Mouse (Mus musculus): ENCODE results near the gene Mocs3. TPM values are rescaled to one million over a fixed set of nuclear protein-coding genes. Genes with fewer than 3 reads are reported as not detected.

The Mocs3 gene
- polyA plus RNA-seq, 1 experiment from 2014 or later, result 8.0 TPM

DNA sequence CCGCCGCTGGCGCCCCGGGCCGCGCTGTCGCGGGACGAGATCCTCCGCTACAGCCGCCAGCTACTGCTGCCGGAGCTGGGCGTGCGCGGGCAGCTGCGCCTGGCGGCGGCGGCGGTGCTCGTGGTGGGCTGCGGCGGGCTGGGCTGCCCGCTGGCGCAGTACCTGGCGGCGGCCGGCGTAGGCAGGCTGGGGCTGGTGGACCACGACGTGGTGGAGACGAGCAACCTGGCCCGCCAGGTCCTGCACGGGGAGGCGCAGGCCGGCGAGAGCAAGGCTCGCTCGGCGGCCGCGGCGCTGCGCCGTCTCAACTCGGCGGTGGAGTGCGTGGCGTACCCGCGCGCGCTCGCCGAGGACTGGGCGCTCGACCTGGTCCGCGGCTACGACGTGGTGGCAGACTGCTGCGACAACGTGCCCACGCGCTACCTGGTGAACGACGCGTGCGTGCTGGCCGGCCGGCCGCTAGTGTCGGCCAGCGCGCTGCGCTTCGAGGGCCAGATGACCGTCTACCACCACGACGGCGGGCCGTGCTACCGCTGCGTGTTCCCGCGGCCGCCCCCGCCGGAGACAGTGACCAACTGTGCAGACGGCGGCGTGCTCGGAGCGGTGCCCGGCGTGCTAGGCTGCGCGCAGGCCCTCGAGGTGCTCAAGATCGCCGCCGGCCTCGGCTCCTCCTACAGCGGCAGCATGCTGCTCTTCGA, 500 bp downstream of the Mocs3 start:
- ATAC-seq (ENCODE audit: low FRiP score) (peak; percentile 65), DNase-seq (ENCODE audit: low spot score, missing footprints) (peak; percentile 86)
- Histone ChIP-seq H3K4me2 (peak overlapping the region; percentile 99), H3K4me3 (ENCODE audit: low read depth, low read length) (peak overlapping the region; percentile 99), H3K9ac (ENCODE audit: low read length) (peak overlapping the region; percentile 87), H3K9me3 (ENCODE audit: control insufficient read depth, low read length) (no peaks in the 10 kb centered on the region), H3K36me3 (ENCODE audit: control insufficient read depth, insufficient read depth, low read length) (peaks cover under 1% of the 10 kb centered on the region; the same call in 1 of the 2 replicates), H3K4me1 (ENCODE audit: control insufficient read depth, insufficient read depth, low read length) (peaks cover 19% of the 10 kb centered on the region), H3K27me3 (ENCODE audit: control insufficient read depth, insufficient read depth, low read length) (no peaks in the 10 kb centered on the region), H3K27ac (ENCODE audit: low read depth, low read length) (peak overlapping the region; percentile 76; the same call in 1 of the 2 replicates)
- 3% methylated on average over 95 of the region's 105 CpGs for WGBS

GRCm38 (mm10) chr2:168231471-168231829, 1.0 kb downstream of the Mocs3 start:
- ATAC-seq (ENCODE audit: low FRiP score) (no peak), DNase-seq (ENCODE audit: low spot score, missing footprints) (peak; percentile 41)
- Histone ChIP-seq H3K4me3 (ENCODE audit: low read depth, low read length) (peak overlapping the region; percentile 99), H3K27ac (ENCODE audit: low read depth, low read length) (no peak overlapping the region), H3K36me3 (ENCODE audit: control insufficient read depth, insufficient read depth, low read length) (no peaks in the 10 kb centered on the region), H3K4me2 (peak overlapping the region; percentile 99), H3K4me1 (ENCODE audit: control insufficient read depth, insufficient read depth, low read length) (peaks cover 19% of the 10 kb centered on the region), H3K27me3 (ENCODE audit: control insufficient read depth, insufficient read depth, low read length) (no peaks in the 10 kb centered on the region), H3K9me3 (ENCODE audit: control insufficient read depth, low read length) (no peaks in the 10 kb centered on the region), H3K9ac (ENCODE audit: low read length) (peak overlapping the region; percentile 87)
- WGBS, result 73% methylated on average over 31 of the region's 33 CpGs

DNA sequence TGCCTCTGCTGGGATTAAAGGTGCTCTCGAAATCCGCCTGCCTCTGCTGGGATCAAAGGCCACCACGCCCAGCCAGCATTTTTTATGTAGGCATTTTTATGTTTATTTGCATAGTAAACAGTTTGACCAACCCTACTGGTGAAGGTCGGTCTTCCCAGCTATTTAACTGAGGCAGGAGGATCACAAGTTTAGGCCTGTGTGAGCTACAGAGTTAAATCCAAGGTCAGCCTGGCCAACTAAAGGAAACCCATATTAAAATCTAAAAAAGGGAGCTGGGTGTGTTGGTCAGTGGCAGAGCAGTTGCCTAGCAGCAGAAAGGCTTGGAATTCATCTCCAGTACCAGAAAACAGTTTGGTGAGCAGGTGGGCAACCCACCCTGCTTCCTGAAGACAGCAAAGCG, 2.9 kb downstream of the Mocs3 start:
- peaks cover 19% of the 10 kb centered on the region for H3K4me1 ChIP-seq (ENCODE audit: control insufficient read depth, insufficient read depth, low read length)
- no peaks in the 10 kb centered on the region for H3K9me3 ChIP-seq (ENCODE audit: control insufficient read depth, low read length)
- ATAC-seq (ENCODE audit: low FRiP score), result no peak
- no peaks in the 10 kb centered on the region for H3K27me3 ChIP-seq (ENCODE audit: control insufficient read depth, insufficient read depth, low read length)
- WGBS, result 90% methylated on average over 5 of the region's 5 CpGs
- DNase-seq (ENCODE audit: low spot score, missing footprints), result no peak
- no peak overlapping the region for H3K4me3 ChIP-seq (ENCODE audit: low read depth, low read length)
- H3K27ac ChIP-seq (ENCODE audit: low read depth, low read length), result no peak overlapping the region
- no peaks in the 10 kb centered on the region for H3K36me3 ChIP-seq (ENCODE audit: control insufficient read depth, insufficient read depth, low read length)
- no peak overlapping the region for H3K9ac ChIP-seq (ENCODE audit: low read length)
- H3K4me2 ChIP-seq, result no peak overlapping the region

DNA sequence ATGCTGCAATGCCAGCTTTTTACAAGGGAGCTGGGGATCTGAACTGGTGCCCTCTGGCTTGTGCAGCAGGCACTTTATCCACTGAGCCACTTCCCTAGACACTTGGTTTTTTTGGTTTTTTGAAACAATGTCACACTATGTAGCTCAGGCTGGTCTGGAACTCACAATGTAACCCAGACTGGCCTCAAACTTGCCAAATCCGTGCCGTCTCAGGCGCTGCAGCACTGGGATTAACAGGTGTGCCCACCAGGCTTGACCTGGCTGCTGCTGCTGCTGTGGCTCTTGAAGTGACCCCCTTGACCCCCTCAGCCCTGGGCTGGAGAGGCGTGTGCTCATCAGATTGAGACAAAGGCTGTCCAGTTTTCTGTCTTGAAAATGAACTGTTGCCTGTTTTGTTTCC, 7.9 kb downstream of the Mocs3 start:
- Histone ChIP-seq H3K27ac (ENCODE audit: low read depth, low read length) (no peak overlapping the region), H3K9me3 (ENCODE audit: control insufficient read depth, low read length) (no peaks in the 10 kb centered on the region), H3K4me2 (no peak overlapping the region), H3K9ac (ENCODE audit: low read length) (no peak overlapping the region), H3K27me3 (ENCODE audit: control insufficient read depth, insufficient read depth, low read length) (no peaks in the 10 kb centered on the region), H3K4me3 (ENCODE audit: low read depth, low read length) (no peak overlapping the region), H3K36me3 (ENCODE audit: control insufficient read depth, insufficient read depth, low read length) (no peaks in the 10 kb centered on the region), H3K4me1 (ENCODE audit: control insufficient read depth, insufficient read depth, low read length) (no peaks in the 10 kb centered on the region)
- DNase-seq (ENCODE audit: low spot score, missing footprints) (no peak), ATAC-seq (ENCODE audit: low FRiP score) (no peak)
- 92% methylated on average over 4 of the region's 4 CpGs for WGBS

DNA sequence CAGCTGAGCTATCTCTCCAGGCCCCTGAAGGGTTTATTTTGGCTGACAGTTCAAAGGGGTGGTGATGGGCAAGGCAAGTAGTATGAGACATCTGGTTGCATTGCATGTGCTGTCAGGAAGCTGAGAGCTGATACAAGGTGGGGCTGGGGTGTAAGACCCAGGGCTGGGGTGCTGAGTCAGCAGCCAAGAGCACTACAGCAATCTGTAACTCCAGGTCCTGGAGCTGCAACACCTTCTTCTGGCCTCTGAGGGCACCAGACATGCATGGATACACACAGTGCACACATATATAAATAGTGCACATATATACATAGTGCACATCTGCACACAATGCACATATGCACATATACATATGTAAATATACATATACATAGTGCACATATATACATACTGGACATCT, 12.4 kb downstream of the Mocs3 start:
- Histone ChIP-seq H3K27me3 (ENCODE audit: control insufficient read depth, insufficient read depth, low read length) (no peaks in the 10 kb centered on the region), H3K27ac (ENCODE audit: low read depth, low read length) (no peak overlapping the region), H3K4me2 (no peak overlapping the region), H3K36me3 (ENCODE audit: control insufficient read depth, insufficient read depth, low read length) (no peaks in the 10 kb centered on the region), H3K9me3 (ENCODE audit: control insufficient read depth, low read length) (no peaks in the 10 kb centered on the region), H3K9ac (ENCODE audit: low read length) (no peak overlapping the region), H3K4me1 (ENCODE audit: control insufficient read depth, insufficient read depth, low read length) (no peaks in the 10 kb centered on the region), H3K4me3 (ENCODE audit: low read depth, low read length) (no peak overlapping the region)
- ATAC-seq (ENCODE audit: low FRiP score) (no peak), DNase-seq (ENCODE audit: low spot score, missing footprints) (no peak)

DNA sequence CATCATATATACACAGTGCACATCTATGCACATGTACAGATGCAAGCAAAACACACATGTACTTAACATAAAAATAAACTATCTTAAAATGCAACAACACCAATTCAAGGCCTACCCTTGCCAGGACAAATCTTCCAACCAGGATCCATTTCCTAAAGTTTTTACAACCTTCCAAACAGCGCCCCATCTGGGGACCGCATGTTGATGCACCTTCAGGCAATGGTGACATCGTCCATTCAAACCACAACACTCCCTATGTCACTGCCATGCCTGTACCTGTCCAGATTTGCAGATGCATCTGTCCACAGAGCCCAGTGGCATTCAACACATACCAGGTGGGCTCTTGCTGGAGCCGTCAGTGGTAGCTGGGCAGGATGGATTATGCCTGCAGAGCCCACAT, 12.9 kb downstream of the Mocs3 start:
- H3K4me1 ChIP-seq (ENCODE audit: control insufficient read depth, insufficient read depth, low read length), result no peaks in the 10 kb centered on the region
- DNase-seq (ENCODE audit: low spot score, missing footprints), result no peak
- no peak overlapping the region for H3K27ac ChIP-seq (ENCODE audit: low read depth, low read length)
- H3K36me3 ChIP-seq (ENCODE audit: control insufficient read depth, insufficient read depth, low read length), result no peaks in the 10 kb centered on the region
- no peak overlapping the region for H3K4me3 ChIP-seq (ENCODE audit: low read depth, low read length)
- no peak for ATAC-seq (ENCODE audit: low FRiP score)
- no peaks in the 10 kb centered on the region for H3K9me3 ChIP-seq (ENCODE audit: control insufficient read depth, low read length)
- H3K27me3 ChIP-seq (ENCODE audit: control insufficient read depth, insufficient read depth, low read length), result no peaks in the 10 kb centered on the region
- H3K9ac ChIP-seq (ENCODE audit: low read length), result no peak overlapping the region
- 77% methylated on average over 4 of the region's 4 CpGs for WGBS
- H3K4me2 ChIP-seq, result no peak overlapping the region

- DNase-seq (ENCODE audit: low spot score, missing footprints) (peak; percentile 1), ATAC-seq (ENCODE audit: low FRiP score) (no peak)
- H3K4me2 ChIP-seq, result no peak overlapping the region
- no peak overlapping the region for H3K9ac ChIP-seq (ENCODE audit: low read length)
- H3K36me3 ChIP-seq (ENCODE audit: control insufficient read depth, insufficient read depth, low read length), result no peaks in the 10 kb centered on the region
- no peaks in the 10 kb centered on the region for H3K27me3 ChIP-seq (ENCODE audit: control insufficient read depth, insufficient read depth, low read length)
- WGBS, result 47% methylated on average over 8 of the region's 8 CpGs
- H3K27ac ChIP-seq (ENCODE audit: low read depth, low read length), result no peak overlapping the region
- H3K4me3 ChIP-seq (ENCODE audit: low read depth, low read length), result no peak overlapping the region
- no peaks in the 10 kb centered on the region for H3K9me3 ChIP-seq (ENCODE audit: control insufficient read depth, low read length)
- H3K4me1 ChIP-seq (ENCODE audit: control insufficient read depth, insufficient read depth, low read length), result no peaks in the 10 kb centered on the region
These were observed 15.1 kb downstream of the Mocs3 start for GRCm38 (mm10) chr2:168245571-168245970.

DNA sequence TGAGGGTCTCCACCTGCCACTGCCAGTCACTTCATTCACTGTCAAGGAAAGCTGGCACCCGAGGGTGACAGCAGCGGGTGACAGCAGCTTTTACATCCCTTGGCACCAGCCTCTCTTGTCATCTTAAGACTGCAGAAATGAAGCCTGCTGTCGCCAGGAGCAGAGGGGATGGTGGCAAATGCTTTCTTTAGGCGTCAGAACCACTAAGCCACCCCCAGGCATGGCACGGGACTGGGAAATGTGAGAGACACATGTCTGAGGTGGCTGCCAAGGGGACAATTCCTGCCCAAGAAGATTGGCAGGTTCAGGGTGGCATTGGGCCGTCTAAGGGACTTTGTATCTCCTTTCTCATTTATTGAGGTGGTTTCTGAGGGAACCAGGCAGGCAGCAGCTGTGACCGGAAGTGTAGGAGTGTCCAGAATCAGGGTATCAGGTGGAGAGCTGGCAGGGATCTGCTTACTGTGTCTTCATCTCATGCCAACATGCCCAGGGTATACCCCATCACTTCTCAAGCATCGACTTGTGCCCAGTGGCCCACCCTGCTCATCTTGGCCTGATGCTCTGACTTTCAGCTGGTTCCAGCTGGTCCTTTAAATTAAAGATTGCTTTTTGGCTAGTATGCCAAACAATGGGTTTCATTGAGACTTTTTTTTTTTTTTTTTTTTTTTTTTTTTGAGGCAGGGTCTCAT, 17.9 kb downstream of the Mocs3 start:
- DNase-seq (ENCODE audit: low spot score, missing footprints), result peak; percentile 67
- no peak overlapping the region for H3K9ac ChIP-seq (ENCODE audit: low read length)
- no peak overlapping the region for H3K4me3 ChIP-seq (ENCODE audit: low read depth, low read length)
- WGBS, result 75% methylated on average over 8 of the region's 8 CpGs
- no peaks in the 10 kb centered on the region for H3K9me3 ChIP-seq (ENCODE audit: control insufficient read depth, low read length)
- H3K27ac ChIP-seq (ENCODE audit: low read depth, low read length), result no peak overlapping the region
- ATAC-seq (ENCODE audit: low FRiP score), result no peak
- H3K36me3 ChIP-seq (ENCODE audit: control insufficient read depth, insufficient read depth, low read length), result no peaks in the 10 kb centered on the region
- H3K4me2 ChIP-seq, result no peak overlapping the region
- H3K4me1 ChIP-seq (ENCODE audit: control insufficient read depth, insufficient read depth, low read length), result no peaks in the 10 kb centered on the region
- H3K27me3 ChIP-seq (ENCODE audit: control insufficient read depth, insufficient read depth, low read length), result no peaks in the 10 kb centered on the region

DNA sequence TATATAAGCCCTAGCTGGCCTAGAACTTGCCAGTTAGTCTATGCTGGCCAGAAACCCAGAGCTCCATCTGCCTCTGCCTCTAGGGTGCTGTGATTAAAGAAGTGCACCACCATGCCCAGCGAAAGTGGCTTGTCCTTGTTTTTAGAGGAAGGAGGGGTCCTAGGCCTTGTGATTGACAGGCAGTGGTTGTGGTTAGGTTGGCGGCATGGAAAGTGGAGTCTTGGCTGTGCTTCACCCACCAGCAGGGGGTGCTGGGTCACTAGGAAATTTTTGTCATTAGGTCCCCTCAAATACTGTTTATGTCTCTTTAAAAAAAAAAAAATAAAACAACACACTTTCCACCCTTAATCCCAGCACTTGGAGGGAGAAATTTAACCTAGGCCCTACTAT, 18.4 kb downstream of the Mocs3 start:
- 25% methylated on average over 2 of the region's 2 CpGs for WGBS
- Histone ChIP-seq H3K36me3 (ENCODE audit: control insufficient read depth, insufficient read depth, low read length) (no peaks in the 10 kb centered on the region), H3K4me3 (ENCODE audit: low read depth, low read length) (no peak overlapping the region), H3K27ac (ENCODE audit: low read depth, low read length) (no peak overlapping the region), H3K9me3 (ENCODE audit: control insufficient read depth, low read length) (no peaks in the 10 kb centered on the region), H3K9ac (ENCODE audit: low read length) (no peak overlapping the region), H3K4me1 (ENCODE audit: control insufficient read depth, insufficient read depth, low read length) (no peaks in the 10 kb centered on the region), H3K27me3 (ENCODE audit: control insufficient read depth, insufficient read depth, low read length) (no peaks in the 10 kb centered on the region), H3K4me2 (no peak overlapping the region)
- DNase-seq (ENCODE audit: low spot score, missing footprints) (peak; percentile 86), ATAC-seq (ENCODE audit: low FRiP score) (no peak)

Data from midbrain, embryonic 11.5 days (tissue).